23 mouse cellular contexts compared by ENCODE assay signal in genomic region chr3:147244911-147245430, GRCm38 (mm10).
DNase-seq lines count a peak whose midpoint lies in the region; ATAC-seq and TF ChIP-seq lines count a peak whose summit lies in the region.
"Had no signal": no experiment of that assay in that cellular context is flagged by ENCODE, and none has a peak within 500 bp of the region (broad histone marks: within the 10 kb centered on the region; RNA-seq: fewer than 3 reads in every experiment).

No protein-coding gene starts in this region.

- H3K9ac ChIP-seq in kidney, embryonic 14.5 days (ENCODE audit: low read depth, low read length): no peak overlapping the region
- H3K9ac ChIP-seq: forebrain, embryonic 13.5 days; heart, embryonic 15.5 days; limb, embryonic 12.5 days; liver, embryonic 12.5 days; midbrain, embryonic 12.5 days had no signal

- DNase-seq in cerebellum, adult 11 months: no peak
- DNase-seq in kidney, adult 11 months: no peak
- peak; percentile 8 to 25 for DNase-seq in cerebellum, adult 2 months
- peak; percentile 4 for DNase-seq in cerebellum, postnatal 36 days
- no peak for DNase-seq in thymus, postnatal 0 days (ENCODE audit: low spot score)
- DNase-seq: adrenal gland, postnatal 25 days; gastrocnemius, postnatal 36 days; heart, postnatal 36 days; kidney, adult 2 months; kidney, postnatal 25 days; lung, adult 18-20 months; lung, postnatal 14 days; right cerebral cortex, postnatal 25 days; thymus, postnatal 14 days had no signal

- no peaks in the 10 kb centered on the region for H3K36me3 ChIP-seq in kidney, embryonic 14.5 days (ENCODE audit: control insufficient read depth, insufficient read depth, low read length)
- H3K36me3 ChIP-seq: heart, embryonic 15.5 days; limb, embryonic 12.5 days; liver, embryonic 12.5 days; midbrain, embryonic 12.5 days had no signal

- no peaks in the 10 kb centered on the region for H3K27me3 ChIP-seq in kidney, embryonic 14.5 days (ENCODE audit: control insufficient read depth, insufficient read depth, low read length)
- H3K27me3 ChIP-seq in cerebellum, adult 2 months (ENCODE audit: control insufficient read depth, insufficient read depth, low read length): no peaks in the 10 kb centered on the region
- H3K27me3 ChIP-seq: forebrain, embryonic 13.5 days; heart, embryonic 15.5 days; limb, embryonic 12.5 days; liver, embryonic 12.5 days; midbrain, embryonic 12.5 days had no signal

- TF ChIP-seq POLR2A in cerebellum, adult 2 months (IDR thresholded peaks at IDR 0.05; ENCODE audit: borderline replicate concordance, insufficient read depth, low read length): no peak

- H3K9me3 ChIP-seq in kidney, embryonic 14.5 days (ENCODE audit: control insufficient read depth, low read length): no peaks in the 10 kb centered on the region
- H3K9me3 ChIP-seq: forebrain, embryonic 13.5 days; heart, embryonic 15.5 days; limb, embryonic 12.5 days; liver, embryonic 12.5 days; midbrain, embryonic 12.5 days had no signal

- ATAC-seq in cerebellum, adult (ENCODE audit: insufficient number of reproducible peaks, low FRiP score, low TSS enrichment): peak; percentile 19; the same call in 1 of the 2 replicates
- ATAC-seq in kidney, embryonic 14.5 days (ENCODE audit: low FRiP score, low TSS enrichment): 0 out of 2 replicates have a peak, but pooled peaks have one; percentile 28
- ATAC-seq: forebrain, embryonic 13.5 days; inflammation-experienced regulatory T-cells, adult 6 months; liver, embryonic 12.5 days had no signal

- TF ChIP-seq CTCF in cerebellum, adult 2 months (IDR thresholded peaks at IDR 0.05; ENCODE audit: borderline replicate concordance, insufficient read depth, low read depth, low read length): no peak

- no peaks in the 10 kb centered on the region for H3K4me1 ChIP-seq in kidney, embryonic 14.5 days (ENCODE audit: control insufficient read depth, insufficient read depth, low read length)
- H3K4me1 ChIP-seq in cerebellum, adult 2 months (ENCODE audit: control insufficient read depth, insufficient read depth, low read length): no peaks in the 10 kb centered on the region; the same call in 1 of the 2 replicates
- H3K4me1 ChIP-seq: forebrain, embryonic 13.5 days; heart, embryonic 15.5 days; liver, embryonic 12.5 days had no signal

- no peak overlapping the region for H3K4me2 ChIP-seq in kidney, embryonic 14.5 days (replicated peaks; ENCODE audit: low read depth, low read length)
- H3K4me2 ChIP-seq: forebrain, embryonic 13.5 days; heart, embryonic 15.5 days; limb, embryonic 12.5 days; liver, embryonic 12.5 days; midbrain, embryonic 12.5 days had no signal

- H3K4me3 ChIP-seq in kidney, embryonic 14.5 days (ENCODE audit: low read length): no peak overlapping the region
- no peak overlapping the region for H3K4me3 ChIP-seq in cerebellum, adult 2 months (replicated peaks; ENCODE audit: insufficient read depth, low read depth, low read length)
- H3K4me3 ChIP-seq: forebrain, embryonic 13.5 days; heart, embryonic 15.5 days; layer of hippocampus, adult 2 months; limb, embryonic 12.5 days; liver, embryonic 12.5 days; midbrain, embryonic 12.5 days had no signal

- no peak overlapping the region for H3K27ac ChIP-seq in kidney, embryonic 14.5 days (ENCODE audit: low read depth, low read length)
- H3K27ac ChIP-seq in cerebellum, adult 2 months (ENCODE audit: insufficient read depth, low read length): no peak overlapping the region
- H3K27ac ChIP-seq: forebrain, embryonic 13.5 days; heart, embryonic 15.5 days; layer of hippocampus, adult 2 months; limb, embryonic 12.5 days; liver, embryonic 12.5 days; midbrain, embryonic 12.5 days had no signal

- 46% methylated on average over 5 of the region's 5 CpGs for WGBS in kidney, embryonic 14.5 days
- 14% methylated on average over 5 of the region's 5 CpGs for WGBS in cerebellum, adult 2 months

Comparison
In these comparisons a context has a peak if more than half of its experiments do, and no peak if none do; other contexts are left out.
1. DNase-seq: peak in cerebellum, adult 2 months (2 of 2) and cerebellum, postnatal 36 days (2 of 2); none in cerebellum, adult 11 months (single experiment), kidney, adult 11 months (single experiment) and thymus, postnatal 0 days (single experiment).